Mouse (Mus musculus) limb, embryonic 10.5 days (tissue): ENCODE data around the gene Rbbp8nl. TPM values are rescaled to one million over a fixed set of nuclear protein-coding genes. Genes with fewer than 3 reads are reported as not detected.

Source experiments
- DNase-seq: peaks from one replicate; pipeline ENCODE4 v3.0.0-alpha.2; 2017; ENCODE audit warnings: low spot score
- H3K27ac ChIP-seq: fragments of 300-500 bp; sonication (generic); 2 replicates; pipeline ENCODE4 v1.5.1; 2016; ENCODE audit warnings: mild to moderate bottlenecking
- H3K27me3 ChIP-seq: fragments of 300-500 bp; sonication (generic); 2 replicates; pipeline ENCODE4 v1.6.1; 2016; ENCODE audit warnings: low read depth, mild to moderate bottlenecking; ENCODE audit not compliant: poor library complexity, severe bottlenecking
- H3K36me3 ChIP-seq: fragments of 300-500 bp; sonication (generic); 2 replicates; pipeline ENCODE4 v1.6.1; 2016; ENCODE audit warnings: mild to moderate bottlenecking, moderate library complexity
- H3K4me1 ChIP-seq: fragments of 300-500 bp; sonication (generic); 2 replicates; pipeline ENCODE4 v1.6.1; 2016
- H3K4me3 ChIP-seq: fragments of 300-500 bp; sonication (generic); 2 replicates; pipeline ENCODE4 v1.5.1; 2016; ENCODE audit warnings: mild to moderate bottlenecking, moderate library complexity
- H3K9me3 ChIP-seq: fragments of 300-500 bp; sonication (generic); replicated peaks from 2 replicates; pipeline ENCODE4 v1.6.1; 2016; ENCODE audit warnings: mild to moderate bottlenecking
- WGBS: fragments of 180-500 bp; shearing (Covaris S2); methylation state at CpG from one replicate; pipeline ENCODE4 v1.1.7; 2016; 5-methylcytosine and 5-hydroxymethylcytosine counted together
- polyA plus RNA-seq: library from polyadenylated mRNA; unstranded; fragments of >200 nt; fragmentation: Nextera tagmentation; extraction: Ambion mirVana; gene quantifications from 2 replicates; pipeline ENCODE4 v1.2.1, GENCODE M21; 2016

Rbbp8nl gene
- polyA plus RNA-seq, 1 experiment from 2014 or later, result 0.78 TPM

DNA sequence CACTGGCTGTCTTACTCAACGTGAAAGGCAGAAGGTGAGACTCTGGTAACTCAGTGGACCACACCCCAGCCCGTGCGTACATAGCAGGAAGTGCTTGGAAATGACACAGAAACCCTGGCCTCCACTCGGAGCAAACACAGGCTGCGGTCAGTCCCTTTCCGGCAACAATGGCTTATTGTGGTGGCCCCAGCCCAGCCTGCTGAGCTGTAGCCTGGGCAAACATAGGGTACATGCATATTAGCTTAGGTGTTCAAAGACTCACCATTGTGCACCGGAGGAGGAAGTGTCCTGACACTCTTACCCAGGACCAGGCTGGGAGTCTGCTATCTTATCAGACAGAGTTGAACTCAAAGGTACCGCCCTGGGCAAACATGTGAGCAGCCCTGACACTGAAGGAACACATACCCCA, 12.8 kb downstream of the Rbbp8nl start:
- WGBS, result 79% methylated on average over 8 of the region's 8 CpGs
- H3K27ac ChIP-seq, result peak overlapping the region; percentile 7; the same call in 1 of the 2 replicates
- no peak for DNase-seq
- H3K4me1 ChIP-seq, result peaks cover 38% of the 10 kb centered on the region
- H3K27me3 ChIP-seq, result peaks cover 13% of the 10 kb centered on the region
- H3K4me3 ChIP-seq, result no peak overlapping the region
- H3K36me3 ChIP-seq, result no peaks in the 10 kb centered on the region
- H3K9me3 ChIP-seq, result no peaks in the 10 kb centered on the region

DNA sequence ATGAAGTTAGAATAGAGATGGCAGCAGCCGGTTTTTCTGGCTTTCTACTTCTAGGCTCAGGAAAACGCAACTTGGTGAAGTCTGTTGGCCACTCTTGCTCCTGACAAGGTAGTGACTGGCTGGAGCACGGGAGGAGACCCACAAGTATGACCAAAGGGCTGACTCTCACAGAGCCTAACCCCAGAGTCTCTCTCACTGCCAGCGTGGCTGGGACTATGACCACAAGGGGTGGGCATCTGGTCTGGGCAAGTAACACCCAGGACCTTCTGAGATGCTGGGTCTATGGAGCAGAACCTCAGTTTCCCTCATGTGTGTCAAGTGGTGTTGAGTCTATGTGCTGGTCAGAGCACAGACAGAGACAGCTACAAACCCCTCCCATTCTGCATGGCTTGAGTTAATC, 13.3 kb downstream of the Rbbp8nl start:
- DNase-seq, result no peak
- H3K27ac ChIP-seq, result no peak overlapping the region
- peaks cover 13% of the 10 kb centered on the region for H3K27me3 ChIP-seq
- H3K4me1 ChIP-seq, result peaks cover 42% of the 10 kb centered on the region
- 65% methylated on average over 4 of the region's 4 CpGs for WGBS
- H3K4me3 ChIP-seq, result no peak overlapping the region
- no peaks in the 10 kb centered on the region for H3K9me3 ChIP-seq
- 0 out of 2 replicates have a peak, but pooled peaks cover 2% of the 10 kb centered on the region for H3K36me3 ChIP-seq

DNA sequence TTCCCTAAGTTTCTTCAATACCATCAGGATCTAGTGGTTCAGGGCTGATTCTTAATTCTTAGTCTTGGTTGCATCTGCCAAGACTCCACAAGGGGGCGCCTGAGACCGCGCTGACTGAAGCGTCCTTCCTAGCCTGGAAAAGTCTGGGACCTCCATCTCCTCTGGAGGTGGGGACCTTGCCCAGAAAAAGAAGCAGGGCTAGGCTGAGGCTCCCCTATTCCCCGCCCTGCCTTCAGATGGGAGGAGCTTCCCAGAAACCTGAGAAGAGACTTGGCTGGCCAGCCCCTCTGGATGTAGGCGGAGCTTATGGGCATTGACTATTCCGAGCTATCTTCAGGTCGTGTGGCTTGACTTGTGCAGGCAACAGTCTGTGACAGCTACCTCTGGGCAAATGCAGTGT, 13.8 kb downstream of the Rbbp8nl start:
- H3K27ac ChIP-seq, result no peak overlapping the region
- no peak overlapping the region; the same call in 1 of the 2 replicates for H3K4me3 ChIP-seq
- WGBS, result 1% methylated on average over 8 of the region's 8 CpGs

DNA sequence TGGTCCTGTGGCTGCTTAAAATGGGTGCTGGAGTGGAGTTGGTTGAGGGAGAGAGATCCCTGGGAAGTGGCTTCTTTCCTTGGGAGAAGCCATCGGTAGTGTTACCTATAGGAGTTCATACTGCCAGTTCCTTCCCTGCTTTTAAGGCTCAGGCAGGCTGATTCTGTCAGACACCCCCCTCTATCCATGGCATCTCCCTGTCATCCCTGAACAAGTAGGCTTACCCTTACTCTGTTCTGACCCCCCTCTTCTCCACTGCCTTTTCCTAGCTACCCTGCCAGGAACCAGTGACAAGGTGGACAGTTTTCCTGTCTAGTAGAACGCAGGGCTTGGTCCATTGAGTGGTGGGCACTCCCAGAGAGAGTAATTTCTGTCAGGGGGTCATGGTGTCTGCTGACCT, 15.2 kb downstream of the Rbbp8nl start:
- Histone ChIP-seq H3K9me3 (no peaks in the 10 kb centered on the region), H3K4me1 (peaks cover 49% of the 10 kb centered on the region), H3K36me3 (peaks cover 21% of the 10 kb centered on the region), H3K4me3 (no peak overlapping the region), H3K27ac (no peak overlapping the region), H3K27me3 (peaks cover 13% of the 10 kb centered on the region)
- WGBS, result 82% methylated on average over 2 of the region's 2 CpGs
- no peak for DNase-seq

More for the DNA sequence above, 13.8 kb downstream of the Rbbp8nl start:
- Histone ChIP-seq H3K4me1 (peaks cover 48% of the 10 kb centered on the region), H3K9me3 (no peaks in the 10 kb centered on the region), H3K27me3 (peaks cover 13% of the 10 kb centered on the region), H3K36me3 (peaks cover 8% of the 10 kb centered on the region; the same call in 1 of the 2 replicates)
- peak; percentile 94 for DNase-seq

DNA sequence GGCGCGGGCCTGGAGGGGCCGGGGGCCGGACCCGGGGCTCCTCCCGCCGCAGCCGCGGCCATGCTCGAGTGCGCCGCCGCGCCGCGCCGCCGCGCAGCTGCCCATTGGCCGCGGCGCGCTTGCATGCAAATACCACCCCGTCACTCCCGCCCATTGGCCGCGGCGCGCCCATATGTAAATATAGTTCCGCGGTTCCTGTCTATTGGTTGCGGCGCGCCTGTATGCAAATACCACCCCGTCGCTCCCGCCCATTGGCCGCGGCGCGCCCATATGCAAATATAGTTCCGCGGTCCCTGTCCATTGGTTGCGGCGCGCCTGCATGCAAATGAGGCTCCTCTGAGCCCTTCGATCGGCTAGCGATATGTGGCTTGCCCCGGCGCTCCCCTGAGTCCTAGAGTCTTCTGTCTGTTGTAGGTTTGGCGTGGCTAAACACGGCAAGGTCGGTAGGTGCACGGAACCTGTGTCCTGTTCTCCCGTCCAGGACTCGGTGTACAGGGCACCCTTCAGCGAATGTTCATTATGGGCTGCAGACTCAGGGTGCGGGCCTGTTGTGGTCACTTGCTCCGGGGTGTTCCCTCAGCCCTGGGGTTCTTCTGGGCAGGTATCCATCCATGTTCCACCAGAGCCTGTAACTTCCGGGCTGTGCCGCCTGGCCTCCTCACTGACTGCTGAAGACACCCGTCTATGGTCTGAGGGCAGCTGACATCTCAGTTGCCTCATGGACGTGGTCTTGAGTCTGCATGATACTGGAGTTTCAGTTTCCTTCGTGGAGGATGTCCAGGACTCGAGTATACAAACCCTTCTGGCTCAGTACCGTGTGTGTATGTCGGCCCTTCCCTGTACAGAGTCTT, 16.1 kb downstream of the Rbbp8nl start, which contains the start of gene Cables2:
Gene Cables2 (minus strand): TSS at position 103 of the 851 bp plus-strand sequence.
- H3K36me3 ChIP-seq, result peaks cover 30% of the 10 kb centered on the region
- H3K4me3 ChIP-seq, result peak within 1 kb of the TSS; percentile 82
- peaks cover 49% of the 10 kb centered on the region for H3K4me1 ChIP-seq
- peaks cover 13% of the 10 kb centered on the region for H3K27me3 ChIP-seq
- peak; percentile 94 for DNase-seq
- no peaks in the 10 kb centered on the region for H3K9me3 ChIP-seq
- peak within 1 kb of the TSS; percentile 93 for H3K27ac ChIP-seq
- 12% methylated on average over 68 of the region's 68 CpGs for WGBS

DNA sequence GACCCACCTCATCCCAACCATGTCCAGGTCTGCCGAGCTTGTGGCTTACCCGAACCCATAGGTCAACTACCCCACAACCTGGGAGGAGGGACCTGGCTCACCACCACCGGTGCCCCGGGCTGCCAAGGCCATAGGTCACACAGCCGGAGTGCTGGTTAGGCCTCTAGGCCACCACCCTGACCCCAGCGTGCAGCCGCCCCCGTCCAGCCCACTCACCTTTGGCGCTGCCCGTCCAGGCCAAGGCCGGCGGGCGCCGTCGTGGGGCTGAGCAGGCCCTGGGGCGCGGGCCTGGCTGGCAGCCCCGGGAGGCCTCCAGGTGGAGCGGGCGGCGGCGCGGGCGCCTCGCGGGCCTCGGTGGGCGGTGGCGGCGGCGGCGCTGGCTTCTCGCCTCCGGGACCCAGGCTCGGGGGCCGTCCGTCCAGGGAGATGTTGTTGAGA, 16.8 kb downstream of the Rbbp8nl start:
- Histone ChIP-seq H3K27me3 (peaks cover 13% of the 10 kb centered on the region), H3K4me1 (peaks cover 49% of the 10 kb centered on the region), H3K4me3 (peak overlapping the region; percentile 82), H3K9me3 (no peaks in the 10 kb centered on the region), H3K27ac (peak overlapping the region; percentile 93), H3K36me3 (peaks cover 37% of the 10 kb centered on the region)
- DNase-seq, result peak; percentile 64
- under 1% methylated on average over 29 of the region's 37 CpGs for WGBS

DNA sequence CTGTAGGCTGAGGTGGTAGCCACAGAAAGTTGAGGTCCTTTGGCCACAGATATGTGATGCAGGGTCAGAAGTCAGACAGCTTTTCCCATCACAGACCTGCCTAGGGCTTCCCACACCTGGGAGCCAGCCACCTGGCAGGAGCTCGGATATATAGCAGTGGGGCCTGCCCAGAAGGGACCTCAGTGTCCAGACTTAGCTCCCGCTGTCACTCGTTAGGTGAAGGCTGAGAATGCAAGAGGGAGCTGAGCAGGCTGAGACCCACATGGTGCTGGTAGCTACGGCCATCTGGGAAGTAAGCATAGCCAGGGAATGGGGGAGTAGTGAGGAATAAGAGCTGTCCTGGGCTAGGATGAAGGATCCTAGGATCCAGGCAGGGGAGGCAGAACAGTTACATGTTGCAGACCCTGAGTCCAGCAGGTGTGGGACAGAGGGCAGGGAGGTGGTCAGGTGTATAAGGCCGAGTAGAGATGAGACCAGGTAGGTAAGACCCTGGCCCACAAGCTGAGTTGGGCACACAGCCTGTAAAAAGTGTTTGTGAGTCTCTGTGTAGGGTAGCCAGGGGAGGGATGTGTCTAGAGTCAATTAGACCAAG, 17.8 kb downstream of the Rbbp8nl start:
- H3K27ac ChIP-seq, result peak overlapping the region; percentile 93; the same call in 1 of the 2 replicates
- H3K27me3 ChIP-seq, result peaks cover 13% of the 10 kb centered on the region; the same call in 1 of the 2 replicates
- peaks cover 46% of the 10 kb centered on the region for H3K4me1 ChIP-seq
- H3K9me3 ChIP-seq, result no peaks in the 10 kb centered on the region
- no peak for DNase-seq
- WGBS, result 83% methylated on average over 5 of the region's 5 CpGs
- peaks cover 47% of the 10 kb centered on the region for H3K36me3 ChIP-seq
- H3K4me3 ChIP-seq, result peak overlapping the region; percentile 82

DNA sequence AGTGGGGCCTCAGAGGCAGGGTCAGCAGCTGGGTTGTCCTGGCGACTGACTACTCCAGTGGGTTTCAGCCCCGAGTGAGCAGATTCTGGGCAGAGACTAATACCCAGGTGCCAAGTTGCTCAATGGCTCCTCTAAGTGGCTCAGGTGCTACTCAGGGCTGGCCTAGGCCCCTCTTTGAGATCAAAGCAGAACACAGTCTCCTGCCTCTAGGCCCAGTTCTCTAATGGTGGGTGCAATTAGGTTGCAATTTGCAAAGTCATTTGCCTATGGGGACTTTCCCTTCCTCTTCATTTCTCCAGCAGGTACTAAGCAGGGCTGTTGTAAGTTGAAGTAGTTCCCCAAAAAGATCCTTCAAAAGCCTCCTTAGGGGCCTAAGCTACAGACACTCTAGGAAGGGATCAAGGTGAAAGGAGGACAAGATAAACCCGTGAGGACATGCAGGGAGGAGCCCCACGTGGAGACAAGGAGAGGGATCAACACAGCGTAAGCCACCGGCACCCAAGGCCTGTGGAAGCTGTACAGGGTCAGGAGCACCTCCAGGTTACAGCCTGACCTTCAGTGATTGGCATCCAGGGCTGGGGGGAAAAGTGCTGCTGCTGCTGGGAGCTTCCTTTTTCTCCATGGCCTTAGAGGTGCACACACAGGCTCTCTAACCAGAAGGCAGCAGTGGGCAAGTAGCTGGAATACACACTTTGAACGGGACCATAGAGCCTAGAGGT, 19.0 kb downstream of the Rbbp8nl start:
- Histone ChIP-seq H3K9me3 (no peaks in the 10 kb centered on the region), H3K4me1 (peaks cover 34% of the 10 kb centered on the region), H3K4me3 (no peak overlapping the region), H3K27ac (no peak overlapping the region), H3K36me3 (peaks cover 59% of the 10 kb centered on the region), H3K27me3 (peaks cover 13% of the 10 kb centered on the region; the same call in 1 of the 2 replicates)
- 68% methylated on average over 7 of the region's 7 CpGs for WGBS
- DNase-seq, result no peak

DNA sequence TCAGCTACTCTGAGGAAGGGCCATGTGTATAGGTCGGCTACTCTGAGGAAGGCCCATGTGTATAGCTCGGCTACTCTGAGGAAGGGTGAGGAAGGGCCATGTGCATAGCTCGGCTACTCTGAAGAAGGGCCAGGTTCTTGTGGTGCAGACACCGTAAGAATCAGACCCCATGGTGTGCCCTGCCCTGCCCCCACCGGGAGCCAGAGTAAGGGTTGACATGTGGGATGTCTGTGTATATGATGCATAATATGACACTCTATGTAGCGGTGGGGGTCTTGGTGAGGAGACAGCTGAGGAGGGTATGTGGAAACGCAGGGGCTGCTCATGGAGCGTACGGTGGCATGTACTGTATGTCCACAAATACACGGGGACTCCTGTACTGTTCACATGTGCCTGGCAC, 20.4 kb downstream of the Rbbp8nl start:
- no peak for DNase-seq
- H3K4me3 ChIP-seq, result no peak overlapping the region
- H3K36me3 ChIP-seq, result peaks cover 67% of the 10 kb centered on the region
- H3K27ac ChIP-seq, result no peak overlapping the region
- peaks cover 6% of the 10 kb centered on the region; the same call in 1 of the 2 replicates for H3K27me3 ChIP-seq
- 95% methylated on average over 10 of the region's 10 CpGs for WGBS
- peaks cover 31% of the 10 kb centered on the region for H3K4me1 ChIP-seq
- H3K9me3 ChIP-seq, result no peaks in the 10 kb centered on the region

DNA sequence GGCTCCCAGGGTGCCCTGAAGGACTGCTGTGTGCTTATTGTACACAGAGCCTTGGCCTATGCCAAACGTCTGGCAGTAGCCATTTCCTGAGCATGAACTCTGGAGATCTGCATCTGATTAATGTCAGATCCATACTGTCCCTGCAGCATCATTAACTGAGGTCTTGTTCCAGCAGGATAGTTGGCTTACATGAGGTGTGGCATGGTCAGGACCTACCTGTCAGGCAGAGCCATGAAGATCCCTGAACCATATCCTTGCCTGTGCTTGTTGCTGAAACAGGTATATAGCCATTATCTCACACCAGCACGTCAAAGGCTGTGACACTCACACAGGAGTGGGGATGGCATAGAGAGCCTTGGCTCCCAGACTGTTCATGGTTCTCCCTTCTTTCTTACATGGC, 21.7 kb downstream of the Rbbp8nl start:
- no peak overlapping the region for H3K4me3 ChIP-seq
- no peaks in the 10 kb centered on the region for H3K27me3 ChIP-seq
- H3K27ac ChIP-seq, result no peak overlapping the region
- H3K9me3 ChIP-seq, result no peaks in the 10 kb centered on the region
- H3K36me3 ChIP-seq, result peaks cover 81% of the 10 kb centered on the region
- no peak for DNase-seq
- peaks cover 26% of the 10 kb centered on the region for H3K4me1 ChIP-seq
- 74% methylated on average over 2 of the region's 2 CpGs for WGBS

DNA sequence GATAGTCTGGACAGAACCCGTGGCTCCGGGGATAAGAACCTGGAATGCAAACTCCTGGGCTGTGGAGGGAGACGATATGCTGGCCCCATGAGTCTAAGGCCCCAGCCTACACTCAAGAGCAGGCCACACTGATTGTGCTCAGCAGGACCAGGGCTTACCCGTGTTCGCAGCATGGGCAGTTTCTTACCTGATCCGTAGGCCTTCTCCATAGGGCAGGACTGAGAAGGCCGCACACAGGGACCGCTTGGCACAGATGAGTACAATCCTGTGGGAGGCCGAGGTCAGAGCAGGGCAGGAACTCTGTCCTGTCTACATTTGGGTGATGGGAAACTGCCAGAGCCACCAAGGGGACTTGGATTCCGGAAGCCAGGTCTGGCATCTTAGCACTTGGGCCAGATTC, 26.8 kb downstream of the Rbbp8nl start:
- DNase-seq, result no peak
- Histone ChIP-seq H3K9me3 (no peaks in the 10 kb centered on the region), H3K4me3 (no peak overlapping the region), H3K36me3 (peaks cover 94% of the 10 kb centered on the region), H3K4me1 (peaks cover 13% of the 10 kb centered on the region), H3K27me3 (no peaks in the 10 kb centered on the region), H3K27ac (no peak overlapping the region)
- 92% methylated on average over 10 of the region's 10 CpGs for WGBS

DNA sequence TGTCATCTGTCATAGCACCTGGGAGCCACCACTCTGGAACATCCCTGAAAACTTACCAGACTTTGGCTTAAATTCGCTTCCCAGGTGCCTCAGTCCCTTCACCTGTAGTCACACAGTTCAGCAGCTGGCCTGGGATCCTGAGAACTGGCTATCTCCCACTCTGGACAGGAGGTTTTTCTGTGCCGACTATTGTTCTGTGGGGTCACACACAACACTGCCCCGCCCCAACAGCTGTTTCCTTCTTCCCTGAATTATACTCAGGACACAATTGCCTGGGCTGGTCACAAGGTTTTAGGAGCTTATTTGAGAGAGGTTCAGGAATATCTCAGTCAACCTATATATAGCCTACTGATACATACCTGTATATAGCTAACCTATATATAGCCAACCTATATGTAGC, 27.2 kb downstream of the Rbbp8nl start:
- no peaks in the 10 kb centered on the region for H3K27me3 ChIP-seq
- peaks cover 14% of the 10 kb centered on the region for H3K4me1 ChIP-seq
- no peak overlapping the region for H3K4me3 ChIP-seq
- H3K36me3 ChIP-seq, result peaks cover 93% of the 10 kb centered on the region
- no peak for DNase-seq
- H3K27ac ChIP-seq, result no peak overlapping the region
- H3K9me3 ChIP-seq, result no peaks in the 10 kb centered on the region
- 89% methylated on average over 3 of the region's 3 CpGs for WGBS
